Mouse (Mus musculus): Measurements from ENCODE around the gene Spopl. TPM values are rescaled to one million over a fixed set of nuclear protein-coding genes. Genes with fewer than 3 reads are reported as not detected.
A peak's percentile ranks its signal among the peaks of the same experiment; 100 is the strongest.
"Not testable (repeated sequence)": the region's sequence is repeated elsewhere in the genome, so short reads cannot be mapped to it uniquely, and the experiment has no call there.

Gene Spopl
- polyA plus RNA-seq (2015; fragmentation: Nextera tagmentation; extraction: Ambion mirVana) = 11.3 and 13.1 TPM in 2 replicates

DNA sequence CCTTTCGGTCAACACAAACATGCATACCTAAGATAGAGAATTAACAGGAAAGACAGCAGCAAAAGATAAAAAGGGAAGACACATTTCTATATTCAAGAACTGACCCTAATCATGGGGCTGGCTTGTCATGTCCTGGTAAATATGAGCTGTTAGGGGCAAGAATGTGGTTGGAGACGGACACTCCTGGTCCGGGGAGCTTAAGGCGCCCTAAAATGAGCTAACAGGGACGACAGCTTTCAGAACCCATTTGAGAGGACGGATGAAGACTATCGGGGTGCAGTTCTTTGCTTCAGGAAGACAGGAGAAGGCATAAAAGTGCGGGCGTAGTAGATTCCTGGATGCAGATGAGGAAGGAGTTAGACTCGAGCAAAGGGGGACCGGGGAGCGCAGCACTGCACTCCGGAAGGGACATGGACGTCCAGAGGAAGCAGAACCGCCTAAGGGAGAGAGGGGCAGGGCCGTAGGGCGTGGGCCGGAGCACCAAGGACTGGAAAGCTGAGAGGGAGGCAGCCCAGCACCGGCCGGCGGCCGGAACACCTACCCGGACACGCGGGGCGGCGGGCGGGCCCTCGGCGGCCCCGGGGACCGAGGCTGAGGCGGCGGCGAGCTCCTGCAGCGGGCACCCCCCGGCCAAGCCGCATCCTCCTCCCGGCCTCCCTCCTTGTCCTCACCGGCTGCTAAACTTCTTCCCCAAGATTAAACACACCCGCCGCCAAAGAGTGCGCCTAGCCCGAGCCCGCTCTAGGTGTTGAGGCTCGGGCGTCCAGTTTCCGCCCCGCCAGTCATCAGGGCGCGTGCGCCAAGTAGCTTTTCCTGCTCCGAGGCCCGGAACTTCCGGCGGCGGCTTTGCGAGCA, at the start of gene Spopl:
Spopl (minus strand) TSS at position 805 of the 855 bp plus-strand sequence.
- H3K27ac ChIP-seq = peak within 1 kb of the TSS; percentile 87
- H3K4me3 ChIP-seq = peak within 1 kb of the TSS; percentile 84
- no peaks in the 10 kb centered on the region; the same call in 1 of the 2 replicates for H3K27me3 ChIP-seq
- WGBS = 2% methylated on average over 44 of the region's 58 CpGs
- peak; percentile 92 for ATAC-seq (ENCODE audit: borderline replicate concordance, extremely low read depth, low FRiP score, low TSS enrichment)
- 0 out of 2 replicates have a peak, but pooled peaks cover 3% of the 10 kb centered on the region for H3K36me3 ChIP-seq
- no peaks in the 10 kb centered on the region for H3K9me3 ChIP-seq
- H3K9ac ChIP-seq = peak within 1 kb of the TSS; percentile 96
- peak within 1 kb of the TSS; percentile 60 for H3K4me2 ChIP-seq
- H3K4me1 ChIP-seq = peaks cover 13% of the 10 kb centered on the region; the same call in 1 of the 2 replicates

DNA sequence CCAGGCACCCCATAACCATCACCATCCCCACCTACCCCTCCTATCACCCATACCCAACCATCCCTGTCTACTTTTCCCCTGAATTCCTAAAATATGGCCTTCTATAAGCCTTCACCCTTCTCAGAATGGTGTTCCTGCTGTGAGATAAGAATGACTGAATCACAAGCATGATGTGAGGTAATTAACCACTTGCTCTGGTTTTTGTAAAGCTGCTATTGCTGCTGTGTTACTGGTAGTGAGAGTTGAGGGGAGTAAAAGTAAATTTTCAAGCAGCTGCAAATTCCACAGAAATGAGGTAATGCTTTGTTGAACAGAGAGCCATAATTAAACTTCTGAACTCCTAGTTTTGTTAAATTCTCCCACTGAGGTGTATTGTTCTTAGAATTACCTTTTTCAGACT, 48.2 kb upstream of the Spopl start:
- H3K4me1 ChIP-seq = 0 out of 2 replicates have a peak, but pooled peaks cover 3% of the 10 kb centered on the region
- no peak overlapping the region for H3K4me2 ChIP-seq
- ATAC-seq (ENCODE audit: borderline replicate concordance, extremely low read depth, low FRiP score, low TSS enrichment) = no peak
- H3K36me3 ChIP-seq = no peaks in the 10 kb centered on the region
- no peaks in the 10 kb centered on the region for H3K27me3 ChIP-seq
- H3K9ac ChIP-seq = no peak overlapping the region
- H3K9me3 ChIP-seq = no peaks in the 10 kb centered on the region
- no peak overlapping the region for H3K4me3 ChIP-seq
- H3K27ac ChIP-seq = no peak overlapping the region

DNA sequence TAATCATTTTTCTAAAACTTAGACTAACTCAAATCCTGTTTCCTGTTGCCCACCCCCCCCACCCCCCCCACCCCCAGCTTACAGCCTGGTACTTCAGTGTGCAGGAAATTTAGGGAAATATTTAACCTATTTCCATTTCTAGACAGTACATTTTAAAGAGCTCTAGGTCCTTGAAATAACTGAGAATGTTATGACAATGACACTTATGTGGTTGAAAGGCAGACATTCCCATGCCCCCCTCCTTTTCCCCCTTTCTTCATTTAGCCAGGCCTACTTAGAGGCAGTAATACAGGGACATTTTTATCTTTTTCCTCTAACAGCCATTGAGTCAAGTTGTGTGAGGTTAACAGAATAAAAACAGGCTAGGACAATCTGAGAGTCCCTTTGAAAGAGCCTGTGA, 46.1 kb upstream of the Spopl start:
- Histone ChIP-seq H3K4me1 (0 out of 2 replicates have a peak, but pooled peaks cover 3% of the 10 kb centered on the region), H3K9me3 (no peaks in the 10 kb centered on the region), H3K9ac (no peak overlapping the region), H3K4me2 (no peak overlapping the region), H3K36me3 (no peaks in the 10 kb centered on the region), H3K4me3 (no peak overlapping the region), H3K27me3 (no peaks in the 10 kb centered on the region), H3K27ac (no peak overlapping the region)
- peak; percentile 49; the same call in 1 of the 2 replicates for ATAC-seq (ENCODE audit: borderline replicate concordance, extremely low read depth, low FRiP score, low TSS enrichment)

DNA sequence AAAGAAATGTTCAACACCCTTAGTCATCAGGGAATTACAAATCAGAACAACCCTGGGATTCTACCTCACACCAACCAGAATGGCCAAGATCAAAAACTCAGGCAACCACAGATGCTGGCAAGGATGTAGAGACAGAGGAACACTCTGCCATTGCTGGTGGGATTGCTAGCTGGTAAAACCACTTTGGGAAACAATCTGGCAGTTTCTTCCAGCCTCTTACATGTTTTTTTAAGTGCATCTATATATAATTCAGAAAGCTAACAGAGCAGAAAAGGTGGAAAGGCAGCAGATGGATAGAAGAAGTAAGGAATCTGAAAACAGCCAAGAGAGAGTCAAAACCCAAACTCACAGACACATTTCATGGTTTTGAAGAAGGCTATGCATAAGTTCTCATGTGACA, 33.5 kb upstream of the Spopl start:
- ATAC-seq (ENCODE audit: borderline replicate concordance, extremely low read depth, low FRiP score, low TSS enrichment) = no peak
- no peak overlapping the region for H3K4me3 ChIP-seq
- no peaks in the 10 kb centered on the region for H3K36me3 ChIP-seq
- H3K9ac ChIP-seq = no peak overlapping the region
- H3K27me3 ChIP-seq = no peaks in the 10 kb centered on the region
- H3K27ac ChIP-seq = no peak overlapping the region
- H3K9me3 ChIP-seq = no peaks in the 10 kb centered on the region
- H3K4me1 ChIP-seq = no peaks in the 10 kb centered on the region
- no peak overlapping the region for H3K4me2 ChIP-seq

DNA sequence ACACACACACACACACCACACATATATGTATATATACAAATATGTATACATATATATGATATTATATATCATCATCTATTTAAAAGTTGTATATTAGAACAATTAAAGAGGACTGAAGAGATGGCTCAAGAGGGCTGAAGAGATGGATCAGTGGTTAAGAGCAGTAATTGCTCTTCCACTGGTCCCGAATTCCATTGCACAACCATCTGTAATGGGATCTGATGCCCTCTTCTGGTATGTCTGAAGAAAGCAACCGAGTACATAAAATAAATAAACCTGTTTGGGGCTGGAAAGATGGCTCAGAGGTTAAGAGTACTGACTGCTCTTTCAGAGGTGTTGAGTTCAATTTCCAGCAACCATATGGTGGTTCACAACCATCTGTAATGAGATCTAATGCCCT, 16.9 kb upstream of the Spopl start:
- no peak overlapping the region for H3K9ac ChIP-seq
- no peak overlapping the region for H3K4me2 ChIP-seq
- H3K9me3 ChIP-seq = no peaks in the 10 kb centered on the region
- no peaks in the 10 kb centered on the region for H3K4me1 ChIP-seq
- H3K27me3 ChIP-seq = no peaks in the 10 kb centered on the region
- no peaks in the 10 kb centered on the region for H3K36me3 ChIP-seq
- WGBS = 44% methylated on average over 2 of the region's 2 CpGs
- no peak for ATAC-seq (ENCODE audit: borderline replicate concordance, extremely low read depth, low FRiP score, low TSS enrichment)
- H3K4me3 ChIP-seq = no peak overlapping the region
- no peak overlapping the region for H3K27ac ChIP-seq

DNA sequence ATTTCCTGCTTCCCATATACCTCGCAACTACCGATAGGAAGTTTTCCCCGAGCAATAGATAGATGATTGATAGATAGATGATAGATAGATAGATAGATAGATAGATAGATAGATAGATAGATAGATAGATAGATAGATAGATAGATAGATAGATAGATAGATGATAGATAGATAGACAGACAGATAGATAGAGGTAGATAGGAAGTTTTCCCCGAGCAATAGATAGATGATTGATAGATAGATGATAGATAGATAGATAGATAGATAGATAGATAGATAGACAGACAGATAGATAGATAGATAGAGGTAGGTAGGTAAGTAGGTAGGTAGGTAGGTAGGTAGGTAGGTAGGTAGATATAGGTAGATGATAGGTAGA, 239 bp upstream of the Spopl start:
- Histone ChIP-seq H3K4me2 (peak overlapping the region; percentile 60), H3K4me1 (peaks cover 13% of the 10 kb centered on the region; the same call in 1 of the 2 replicates), H3K4me3 (peak overlapping the region; percentile 84)
- not testable (repeated sequence) for H3K27ac ChIP-seq; H3K9ac ChIP-seq; H3K36me3 ChIP-seq; ATAC-seq (ENCODE audit: borderline replicate concordance, extremely low read depth, low FRiP score, low TSS enrichment); H3K27me3 ChIP-seq; H3K9me3 ChIP-seq
- WGBS = 13% methylated on average over 4 of the region's 4 CpGs

DNA sequence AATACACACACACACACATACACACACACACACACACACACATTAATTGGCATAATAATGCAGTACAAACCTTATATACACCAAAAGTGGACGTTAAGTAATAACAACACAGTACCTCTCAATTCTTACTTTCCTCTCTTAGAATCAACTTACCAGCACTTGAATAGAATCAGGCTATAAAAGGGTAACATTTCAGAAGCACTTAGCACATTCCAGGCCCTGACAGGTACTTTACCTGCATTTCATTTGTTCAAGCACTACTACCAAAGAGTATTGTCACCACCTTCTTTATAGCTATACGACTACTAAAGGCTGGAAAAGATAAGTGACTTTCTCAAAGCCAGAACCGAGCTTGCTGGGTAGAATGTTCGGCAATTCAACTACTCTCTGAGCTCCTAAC, 1.3 kb downstream of the Spopl start:
- Histone ChIP-seq H3K4me1 (peaks cover 13% of the 10 kb centered on the region; the same call in 1 of the 2 replicates), H3K9me3 (no peaks in the 10 kb centered on the region), H3K4me2 (peak overlapping the region; percentile 60), H3K27ac (no peak overlapping the region), H3K9ac (no peak overlapping the region), H3K27me3 (no peaks in the 10 kb centered on the region; the same call in 1 of the 2 replicates), H3K4me3 (peak overlapping the region; percentile 84), H3K36me3 (0 out of 2 replicates have a peak, but pooled peaks cover 3% of the 10 kb centered on the region)
- ATAC-seq (ENCODE audit: borderline replicate concordance, extremely low read depth, low FRiP score, low TSS enrichment) = no peak
- WGBS = 58% methylated on average over 4 of the region's 4 CpGs

DNA sequence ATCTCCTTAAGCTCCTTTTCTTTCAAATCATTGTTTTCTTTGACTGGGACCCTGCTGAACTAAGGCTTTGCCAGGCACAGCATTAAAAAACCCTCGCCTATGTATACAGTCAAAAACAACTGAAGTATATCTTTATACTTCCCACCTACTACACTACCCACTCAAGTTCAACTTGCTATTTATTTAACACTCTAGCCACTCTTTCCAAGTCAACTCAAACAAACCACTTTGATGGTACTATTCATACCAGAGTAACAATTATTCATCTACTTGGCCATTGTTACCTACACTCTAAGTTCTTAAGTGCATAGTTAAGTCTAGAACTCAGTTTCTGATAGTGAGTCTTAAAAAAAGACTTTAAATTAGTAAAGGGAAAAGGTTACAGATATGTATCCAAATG, 3.1 kb downstream of the Spopl start:
- Histone ChIP-seq H3K9me3 (no peaks in the 10 kb centered on the region), H3K4me2 (no peak overlapping the region), H3K36me3 (0 out of 2 replicates have a peak, but pooled peaks cover 3% of the 10 kb centered on the region), H3K27ac (no peak overlapping the region), H3K4me1 (peaks cover 13% of the 10 kb centered on the region; the same call in 1 of the 2 replicates), H3K27me3 (no peaks in the 10 kb centered on the region; the same call in 1 of the 2 replicates), H3K9ac (no peak overlapping the region), H3K4me3 (no peak overlapping the region)
- no peak; the same call in 1 of the 2 replicates for ATAC-seq (ENCODE audit: borderline replicate concordance, extremely low read depth, low FRiP score, low TSS enrichment)
- WGBS = 64% methylated on average over 1 of the region's 1 CpGs

DNA sequence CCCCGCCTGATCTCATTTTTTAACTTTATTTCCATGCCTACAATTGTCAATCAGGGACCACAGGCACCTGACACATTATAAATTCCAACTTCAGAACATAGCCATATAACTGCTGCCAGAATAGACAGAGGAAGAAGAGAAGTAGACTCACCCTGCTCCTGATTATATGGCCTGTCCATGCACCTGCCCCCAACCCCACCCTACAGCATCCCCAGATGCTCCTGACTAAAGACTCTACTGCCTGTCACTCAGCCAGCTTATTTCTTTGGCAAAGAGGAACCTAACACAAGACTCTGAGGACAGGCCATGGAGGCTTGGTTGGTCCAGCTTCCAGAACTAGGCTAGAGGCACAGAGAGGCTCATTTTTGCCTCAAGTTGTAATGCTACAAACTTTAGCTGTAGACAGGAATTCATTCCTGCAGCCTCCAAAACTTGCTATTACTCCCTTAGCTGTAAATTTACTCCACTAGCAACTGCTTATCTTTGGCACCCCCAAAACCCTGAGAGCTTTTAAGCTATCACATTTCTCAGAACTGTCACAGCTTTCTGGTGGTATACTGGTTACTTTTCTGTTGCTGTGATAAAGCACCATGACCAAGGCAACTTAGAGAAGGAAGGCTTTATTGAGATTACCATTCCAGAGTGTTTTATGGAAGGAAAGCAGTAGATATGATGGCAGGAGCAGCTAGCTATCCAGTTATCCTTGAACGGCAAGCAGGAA, 6.7 kb downstream of the Spopl start:
- no peak overlapping the region for H3K4me3 ChIP-seq
- H3K27ac ChIP-seq = no peak overlapping the region
- no peak overlapping the region for H3K4me2 ChIP-seq
- no peaks in the 10 kb centered on the region for H3K27me3 ChIP-seq
- peaks cover 4% of the 10 kb centered on the region; the same call in 1 of the 2 replicates for H3K4me1 ChIP-seq
- WGBS = 83% methylated on average over 2 of the region's 2 CpGs
- 0 out of 2 replicates have a peak, but pooled peaks cover 3% of the 10 kb centered on the region for H3K36me3 ChIP-seq
- ATAC-seq (ENCODE audit: borderline replicate concordance, extremely low read depth, low FRiP score, low TSS enrichment) = no peak
- no peak overlapping the region for H3K9ac ChIP-seq
- H3K9me3 ChIP-seq = no peaks in the 10 kb centered on the region

DNA sequence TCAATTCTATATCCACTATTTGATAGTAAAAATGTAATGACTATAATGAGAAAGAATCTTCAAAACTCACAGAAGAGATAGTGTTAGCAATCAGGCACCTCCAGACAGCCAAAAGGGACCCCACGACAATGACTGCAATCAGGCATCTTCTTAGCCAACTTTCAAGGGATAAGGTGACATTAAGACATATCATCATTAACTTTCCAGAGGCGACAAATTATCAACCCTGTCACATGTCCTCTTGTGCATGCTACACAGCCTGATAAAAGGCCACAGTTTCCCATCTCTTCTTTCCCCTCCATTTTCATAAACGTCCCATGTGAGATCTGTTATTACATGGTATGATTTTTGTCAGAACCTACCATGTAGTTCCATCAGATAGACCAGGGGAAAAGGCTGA, 9.0 kb downstream of the Spopl start:
- Histone ChIP-seq H3K36me3 (no peaks in the 10 kb centered on the region), H3K4me1 (no peaks in the 10 kb centered on the region), H3K9ac (no peak overlapping the region), H3K27ac (no peak overlapping the region), H3K27me3 (no peaks in the 10 kb centered on the region), H3K4me3 (no peak overlapping the region), H3K4me2 (no peak overlapping the region), H3K9me3 (no peaks in the 10 kb centered on the region)
- no peak for ATAC-seq (ENCODE audit: borderline replicate concordance, extremely low read depth, low FRiP score, low TSS enrichment)
- 87% methylated on average over 3 of the region's 3 CpGs for WGBS

DNA sequence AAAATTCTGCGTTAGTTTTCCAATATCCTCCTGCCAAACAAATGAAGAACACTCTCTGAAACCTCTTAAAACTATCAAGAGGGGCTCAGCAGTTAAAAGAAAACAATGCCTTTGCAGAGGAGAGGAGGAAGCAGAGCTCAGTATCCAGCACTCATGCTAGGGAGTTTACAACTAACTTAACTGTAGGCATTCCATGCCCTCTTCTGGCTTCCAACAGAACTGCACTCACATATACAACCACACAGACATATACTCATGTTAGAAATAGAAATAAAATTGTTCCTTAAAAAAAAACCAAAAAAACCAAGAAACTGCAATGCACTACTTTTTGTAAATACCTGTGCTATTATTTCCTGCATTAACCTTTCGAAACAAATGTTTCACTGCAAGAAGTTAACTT, 12.7 kb downstream of the Spopl start:
- H3K27ac ChIP-seq = no peak overlapping the region
- WGBS = 88% methylated on average over 2 of the region's 2 CpGs
- H3K36me3 ChIP-seq = no peaks in the 10 kb centered on the region
- H3K4me3 ChIP-seq = no peak overlapping the region
- no peak overlapping the region for H3K4me2 ChIP-seq
- H3K27me3 ChIP-seq = no peaks in the 10 kb centered on the region
- no peak overlapping the region for H3K9ac ChIP-seq
- no peaks in the 10 kb centered on the region for H3K9me3 ChIP-seq
- ATAC-seq (ENCODE audit: borderline replicate concordance, extremely low read depth, low FRiP score, low TSS enrichment) = no peak
- H3K4me1 ChIP-seq = no peaks in the 10 kb centered on the region

DNA sequence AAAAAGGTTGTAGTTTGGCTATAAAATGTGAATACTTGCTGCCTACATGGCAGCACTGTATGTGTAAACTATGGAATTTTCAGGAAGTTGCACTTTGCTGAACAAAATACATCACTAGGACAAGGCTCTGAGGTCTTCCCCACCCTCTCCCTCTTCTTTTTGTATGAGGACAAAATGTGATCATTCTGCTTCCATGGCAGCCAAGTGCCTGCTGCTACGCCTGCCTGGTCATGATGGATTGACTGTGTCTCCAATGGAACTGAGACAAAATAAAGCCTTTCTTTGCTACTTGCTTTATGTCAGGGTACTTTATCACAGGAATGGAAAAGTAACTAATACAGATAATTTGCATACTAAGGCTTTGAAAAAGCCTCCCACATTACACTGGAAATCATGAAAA, 20.7 kb downstream of the Spopl start:
- no peaks in the 10 kb centered on the region for H3K9me3 ChIP-seq
- no peak overlapping the region for H3K4me2 ChIP-seq
- 72% methylated on average over 1 of the region's 1 CpGs for WGBS
- no peak for ATAC-seq (ENCODE audit: borderline replicate concordance, extremely low read depth, low FRiP score, low TSS enrichment)
- H3K4me1 ChIP-seq = no peaks in the 10 kb centered on the region
- H3K27ac ChIP-seq = no peak overlapping the region
- H3K36me3 ChIP-seq = no peaks in the 10 kb centered on the region
- H3K4me3 ChIP-seq = no peak overlapping the region
- no peaks in the 10 kb centered on the region for H3K27me3 ChIP-seq
- H3K9ac ChIP-seq = no peak overlapping the region
